Mouse (Mus musculus): ENCODE results near the gene Ascl3.

Ascl3 gene

DNA sequence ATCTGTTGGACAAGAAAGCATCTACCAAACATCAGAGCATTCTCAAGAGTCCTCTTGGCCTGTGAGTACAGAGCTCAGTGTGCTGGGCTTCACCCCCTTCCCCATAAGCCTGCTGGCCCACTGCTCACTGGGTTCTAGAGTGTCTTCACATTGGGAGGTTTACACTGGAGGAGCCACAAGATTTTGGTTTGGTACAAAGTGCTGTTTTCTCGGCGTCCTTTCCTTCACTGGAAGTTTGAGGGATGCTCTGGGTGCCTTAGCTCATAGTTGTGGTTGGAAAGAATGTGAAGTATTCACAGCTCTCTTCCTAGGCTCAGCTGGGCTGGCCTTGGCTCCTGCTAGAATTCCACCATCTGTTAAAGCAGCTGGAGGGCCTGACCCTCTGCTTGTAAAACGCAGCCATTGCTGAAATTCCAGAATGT, 22.6 kb downstream of the Ascl3 start:
- DNase-seq: peak; percentile 64 to 77

DNA sequence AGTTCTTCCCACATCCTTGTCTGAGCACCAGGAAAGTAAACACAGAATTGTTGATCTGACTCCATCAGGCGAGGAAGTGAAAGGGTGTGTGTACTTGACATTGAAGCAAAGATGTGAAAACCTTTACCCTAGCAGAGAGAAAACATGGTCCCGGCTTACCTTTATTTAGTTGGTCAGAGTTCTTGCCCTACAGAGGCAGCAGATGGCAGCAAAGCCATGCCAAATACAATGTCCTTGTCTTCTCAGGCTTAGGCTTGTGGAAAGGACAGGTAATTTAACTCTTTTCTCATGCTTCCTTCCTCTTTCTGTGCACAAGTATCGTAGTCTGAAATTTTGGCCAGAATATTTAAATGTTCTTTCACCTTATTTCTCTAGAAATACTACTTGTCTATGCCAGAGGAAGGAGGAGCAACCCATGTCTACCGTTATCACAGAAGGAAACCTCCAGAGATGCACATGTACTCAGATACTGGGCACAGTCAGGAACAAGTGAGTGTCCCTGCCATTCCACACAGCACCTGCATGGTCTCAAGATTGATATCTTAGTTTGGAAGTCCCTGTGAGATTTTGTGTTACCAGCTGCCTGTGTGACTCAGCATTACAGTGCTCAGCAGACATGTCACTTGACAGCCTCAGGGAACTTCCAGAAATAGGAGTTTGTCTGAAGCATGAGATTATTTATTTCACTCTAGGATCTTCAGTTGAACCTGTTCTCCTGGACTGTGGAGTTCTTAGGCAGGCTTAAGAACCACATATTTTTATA, 24.3 kb downstream of the Ascl3 start:
- DNase-seq: peak; percentile 71 to 74

DNA sequence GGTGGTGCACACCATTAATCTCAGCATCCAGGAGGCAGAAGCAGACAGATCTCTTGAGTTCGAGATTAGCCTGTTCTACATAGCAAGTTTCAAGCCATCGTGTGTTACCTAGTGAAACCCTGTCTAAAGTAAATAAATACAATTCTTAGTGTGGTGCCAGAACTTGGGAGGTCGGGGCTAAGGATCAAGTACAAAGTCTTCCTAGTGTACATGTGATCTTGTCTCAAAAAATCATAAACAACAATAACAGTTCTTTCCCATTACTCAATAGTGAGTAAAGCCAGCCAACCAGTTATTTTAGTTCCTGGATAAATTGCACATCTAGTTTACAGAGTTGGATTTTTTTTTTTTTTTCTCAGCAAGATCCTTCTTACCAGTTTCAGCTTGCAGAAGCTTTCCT, 27.1 kb downstream of the Ascl3 start:
- DNase-seq: no peak

- DNase-seq: no peak
Observed at GRCm38 (mm10) chr7:109704016-109704377, 27.5 kb downstream of the Ascl3 start.

DNA sequence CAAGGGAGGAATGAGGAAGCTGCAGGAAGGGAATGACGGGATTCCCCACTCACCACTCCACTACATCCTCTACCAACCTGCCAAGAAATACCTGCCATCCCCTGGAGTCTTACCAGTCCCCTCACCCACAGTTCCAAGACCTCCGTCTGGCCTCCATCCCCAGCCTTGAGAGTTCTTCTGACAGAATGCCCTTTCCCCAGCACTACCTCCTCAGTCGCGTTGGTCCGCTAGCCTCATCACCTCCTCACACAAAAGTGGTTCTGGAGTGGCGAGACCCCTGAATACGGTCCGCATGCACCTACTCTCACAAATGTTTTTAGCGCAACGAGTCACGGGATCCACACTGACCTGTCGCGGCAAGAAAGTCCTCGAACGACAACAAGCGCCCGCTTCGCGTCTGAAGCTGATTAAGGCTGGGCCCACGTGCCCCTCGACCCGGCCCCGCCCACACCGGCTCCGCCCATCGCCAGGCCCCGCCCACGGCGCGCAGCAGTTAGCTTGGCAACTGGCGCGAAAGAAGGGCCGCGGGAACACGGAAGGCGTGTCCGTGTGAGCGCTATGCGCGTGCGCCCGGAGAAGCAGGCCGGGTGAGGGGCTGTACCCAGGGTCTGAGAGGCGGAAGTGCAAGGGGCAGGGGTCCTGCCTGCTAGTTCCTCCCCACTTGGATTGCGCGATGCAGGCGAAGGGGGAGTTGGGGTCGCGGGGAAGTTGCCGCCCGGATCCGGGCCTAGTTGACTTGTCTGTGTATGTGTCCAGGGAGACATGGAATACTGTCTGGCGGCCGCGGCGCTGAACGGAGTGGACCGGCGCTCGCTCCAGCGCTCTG, 28.1 kb downstream of the Ascl3 start, which contains the start of the genes St5 and Akip1:
Gene St5, minus strand, starts transcription at position 416 of the 826 bp plus-strand sequence.
Gene Akip1, plus strand, starts transcription at position 501 of the 826 bp plus-strand sequence.
- DNase-seq: peak; percentile 99

GRCm38 (mm10) chr7:109702721-109703120, 28.8 kb downstream of the Ascl3 start:
- no peak for DNase-seq

GRCm38 (mm10) chr7:109700213-109700612, 31.3 kb downstream of the Ascl3 start:
- no peak for DNase-seq

- no peak for DNase-seq
Observed at GRCm38 (mm10) chr7:109695339-109695726, 36.2 kb downstream of the Ascl3 start.

DNA sequence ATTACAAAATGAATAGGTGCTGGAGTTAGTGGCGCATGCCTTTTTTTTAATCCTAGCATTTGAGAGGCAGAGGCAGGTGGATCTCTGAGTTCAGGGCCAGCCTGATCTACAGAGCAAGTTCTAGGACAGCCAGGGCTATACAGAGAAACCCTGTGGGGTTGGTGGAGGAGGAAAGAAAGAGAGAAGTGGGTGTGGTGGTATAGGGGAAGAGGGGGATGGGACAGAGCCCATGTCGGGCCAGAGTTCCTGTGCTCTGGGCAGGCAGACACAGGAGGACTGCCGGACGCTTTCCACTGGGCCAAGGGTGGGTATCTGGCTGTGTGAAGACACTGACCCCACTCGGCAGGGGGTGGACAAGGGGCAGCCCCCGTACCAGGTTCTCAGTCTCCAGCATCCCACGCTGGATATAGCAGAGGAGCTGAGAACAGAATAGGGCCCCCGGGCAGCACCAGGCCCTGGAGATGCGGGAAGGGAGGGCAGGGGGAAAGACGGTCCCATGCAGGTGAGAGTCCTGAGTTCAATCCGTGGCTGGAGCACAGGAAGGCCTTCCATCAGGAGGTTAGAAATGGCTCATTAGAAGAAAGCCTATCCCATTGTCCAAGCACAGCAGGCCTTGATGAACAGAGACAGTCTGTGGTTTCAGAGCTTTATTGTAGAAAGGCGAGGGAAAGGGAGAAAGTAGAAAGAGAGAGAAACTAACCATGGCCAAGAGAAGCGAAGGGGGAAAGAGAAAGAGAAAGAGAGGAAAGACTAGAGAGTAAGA, 36.8 kb downstream of the Ascl3 start:
- no peak for DNase-seq

- DNase-seq: peak; percentile 46 to 53
Observed at GRCm38 (mm10) chr7:109690961-109691360, 40.6 kb downstream of the Ascl3 start.

DNA sequence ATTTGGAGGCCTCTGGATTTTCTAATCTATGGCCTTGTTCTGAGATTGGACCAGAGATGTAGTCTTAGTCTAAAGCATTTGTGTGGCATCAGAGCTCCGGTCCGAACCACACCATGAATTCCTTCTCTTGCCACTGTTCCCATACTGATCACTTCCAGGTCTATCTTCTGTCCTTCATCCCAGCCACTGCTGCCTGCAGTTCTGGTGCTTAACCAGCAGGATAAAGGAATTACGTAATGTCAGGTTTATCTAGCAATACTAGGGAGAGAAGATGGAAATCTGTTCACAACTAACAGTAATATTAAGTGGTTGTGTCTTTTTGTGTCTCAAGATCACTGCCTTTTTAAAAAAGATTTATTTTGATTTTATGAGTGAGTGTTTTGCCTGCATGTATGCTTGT, 41.4 kb downstream of the Ascl3 start:
- peak in 1 of 2 experiments; percentile 15 for DNase-seq

DNA sequence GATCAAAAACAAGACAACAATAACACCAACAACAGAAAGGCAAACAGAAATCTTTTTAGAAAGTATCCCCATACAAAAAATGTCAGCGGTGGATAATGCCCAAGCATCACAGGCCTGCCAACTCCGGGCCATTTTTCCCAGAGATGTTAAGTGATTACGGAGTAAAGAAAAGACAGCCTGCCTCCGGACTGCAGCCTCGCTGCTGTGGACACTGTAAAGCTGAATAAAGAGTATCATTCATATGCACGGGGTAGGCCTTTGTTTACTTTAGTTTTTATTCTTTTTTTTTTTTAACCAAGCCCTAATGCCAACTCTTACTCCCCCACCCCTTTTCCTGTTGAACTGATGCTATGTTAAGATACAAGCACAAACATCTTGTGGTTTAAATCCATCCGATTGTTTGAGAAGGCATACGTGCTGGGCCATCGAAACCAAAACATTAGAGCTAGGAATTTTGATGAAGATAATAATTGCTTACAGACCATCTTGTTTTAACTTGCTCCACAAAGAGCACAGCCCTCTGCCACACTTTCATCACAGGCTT, 44.9 kb downstream of the Ascl3 start:
- DNase-seq: no peak

DNA sequence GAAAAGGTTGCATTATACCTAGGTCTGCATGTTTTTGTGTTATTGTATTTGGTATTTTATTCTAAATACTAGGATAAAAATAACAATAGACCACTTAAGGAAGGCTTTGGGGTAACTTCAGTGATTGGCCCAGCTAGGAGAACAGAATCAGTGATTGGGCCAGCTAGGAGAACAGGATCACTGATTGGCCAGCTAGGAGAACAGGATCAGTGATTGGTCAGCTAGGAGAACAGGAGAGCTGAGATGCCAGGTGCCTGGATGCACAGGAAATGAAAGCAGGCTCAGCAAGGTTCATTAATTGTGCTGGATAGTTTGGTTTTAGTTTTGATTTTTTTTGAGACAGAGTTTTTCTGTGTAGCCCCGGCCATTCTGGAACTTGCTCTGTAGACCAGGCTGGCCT, 50.6 kb downstream of the Ascl3 start:
- no peak for DNase-seq

- DNase-seq: no peak
Observed at GRCm38 (mm10) chr7:109680284-109680683, 51.2 kb downstream of the Ascl3 start.

Measured in kidney, postnatal 4 days (tissue).